Comparison of ENCODE assay signal across 11 mouse cellular contexts in the genomic region with DNA sequence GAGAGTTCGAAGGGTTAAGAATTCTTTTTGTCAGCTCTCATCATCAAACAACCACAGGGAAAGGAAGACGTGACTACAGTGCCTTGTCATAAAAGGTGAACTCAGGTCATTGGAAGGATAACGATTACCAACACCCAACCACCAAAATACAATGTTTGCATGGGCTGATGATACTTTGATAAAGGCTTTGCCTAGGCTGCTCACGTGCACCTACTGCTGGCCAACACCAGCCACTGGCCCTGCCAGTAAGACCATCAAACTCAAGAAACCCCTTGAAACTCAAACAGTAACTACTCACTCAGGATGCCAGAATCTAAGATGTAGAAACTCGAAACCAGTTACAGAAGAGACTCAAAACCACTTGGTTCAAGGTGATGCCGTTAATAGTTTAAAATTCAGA.
"Had no signal": no experiment of that assay in that cellular context is flagged by ENCODE, and none has a peak within 500 bp of the region (broad histone marks: within the 10 kb centered on the region; RNA-seq: fewer than 3 reads in every experiment).

No protein-coding gene starts in this region.

- H3K27me3 ChIP-seq: kidney, embryonic 15.5 days; midbrain, embryonic 13.5 days had no signal

- H3K4me3 ChIP-seq: kidney, embryonic 15.5 days; limb, embryonic 10.5 days; midbrain, embryonic 13.5 days had no signal

- H3K27ac ChIP-seq: kidney, embryonic 15.5 days; limb, embryonic 10.5 days; liver, embryonic 14.5 days; midbrain, embryonic 13.5 days had no signal

- DNase-seq: kidney, adult 2 months; kidney, postnatal 25 days; lung, embryonic 14.5 days; lung, postnatal 14 days; right cerebral cortex, postnatal 14 days; thymus, adult 2 months had no signal

- H3K9me3 ChIP-seq: kidney, embryonic 15.5 days; limb, embryonic 10.5 days; midbrain, embryonic 13.5 days had no signal

- H3K9ac ChIP-seq: kidney, embryonic 15.5 days; liver, embryonic 14.5 days; lung, embryonic 14.5 days; midbrain, embryonic 13.5 days had no signal

- ATAC-seq: inflammation-experienced regulatory T-cells, adult 6 months; midbrain, embryonic 13.5 days had no signal

- H3K4me2 ChIP-seq: kidney, embryonic 15.5 days; lung, embryonic 14.5 days; midbrain, embryonic 13.5 days had no signal
